Mouse (Mus musculus) forebrain, embryonic 16.5 days (tissue): ENCODE measurements around the gene A3galt2. TPM values are rescaled to one million over a fixed set of nuclear protein-coding genes. Genes with fewer than 3 reads are reported as not detected.

Experiments
- ATAC-seq: fragments of 200-750 bp; cut with Nextera tagmentation; 2 replicates; pipeline ENCODE4 v1.8.0; 2017; ENCODE audit warnings: mild to moderate bottlenecking, moderate library complexity
- H3K27ac ChIP-seq: fragments of 300-500 bp; sonication (generic); 2 replicates; pipeline ENCODE4 v1.5.1; 2014; ENCODE audit warnings: low read length, control low read depth
- H3K27me3 ChIP-seq: fragments of 300-500 bp; sonication (generic); replicated peaks from 2 replicates; pipeline ENCODE4 v1.6.1; 2014; ENCODE audit warnings: low read length; ENCODE audit not compliant: control insufficient read depth, insufficient read depth
- H3K36me3 ChIP-seq: fragments of 300-500 bp; sonication (generic); 2 replicates; pipeline ENCODE4 v1.6.1; 2014; ENCODE audit not compliant: control insufficient read depth, insufficient read depth
- H3K4me1 ChIP-seq: fragments of 300-500 bp; sonication (generic); replicated peaks from 2 replicates; pipeline ENCODE4 v1.6.1; 2014; ENCODE audit warnings: low read length; ENCODE audit not compliant: control insufficient read depth, insufficient read depth
- H3K4me2 ChIP-seq: fragments of 300-500 bp; sonication (generic); 2 replicates; pipeline ENCODE4 v1.6.1; 2014; ENCODE audit warnings: mild to moderate bottlenecking, low read length, control low read depth
- H3K4me3 ChIP-seq: fragments of 300-500 bp; sonication (generic); replicated peaks from 2 replicates; pipeline ENCODE4 v1.5.1; 2014; ENCODE audit warnings: mild to moderate bottlenecking, low read length, control low read depth
- H3K9ac ChIP-seq: fragments of 300-500 bp; sonication (generic); replicated peaks from 2 replicates; pipeline ENCODE4 v1.6.1; 2014; ENCODE audit warnings: low read depth, low read length, control low read depth
- H3K9me3 ChIP-seq: fragments of 300-500 bp; sonication (generic); 2 replicates; pipeline ENCODE4 v1.6.1; 2016; ENCODE audit warnings: low read length; ENCODE audit not compliant: control insufficient read depth
- WGBS: fragments of 180-500 bp; shearing (Covaris S2); extraction: QIAGEN DNeasy Blood & Tissue Kit; methylation state at CpG from one replicate; pipeline ENCODE4 v1.1.7; 2014; 5-methylcytosine and 5-hydroxymethylcytosine counted together
- polyA plus RNA-seq: library from polyadenylated mRNA; unstranded; fragments of >200 nt; fragmentation: Nextera tagmentation; extraction: Ambion mirVana; gene quantifications from 2 replicates; pipeline ENCODE4 v1.2.1, GENCODE M21; 2015

Gene A3galt2
- polyA plus RNA-seq, 1 experiment from 2014 or later, result 0.63 TPM

GRCm38 (mm10) chr4:128734217-128734616, 20.9 kb upstream of the A3galt2 start:
- whole genome bisulfite sequencing, result 4% methylated on average over 5 of the region's 5 CpGs
- H3K4me3 ChIP-seq, result no peak overlapping the region

DNA sequence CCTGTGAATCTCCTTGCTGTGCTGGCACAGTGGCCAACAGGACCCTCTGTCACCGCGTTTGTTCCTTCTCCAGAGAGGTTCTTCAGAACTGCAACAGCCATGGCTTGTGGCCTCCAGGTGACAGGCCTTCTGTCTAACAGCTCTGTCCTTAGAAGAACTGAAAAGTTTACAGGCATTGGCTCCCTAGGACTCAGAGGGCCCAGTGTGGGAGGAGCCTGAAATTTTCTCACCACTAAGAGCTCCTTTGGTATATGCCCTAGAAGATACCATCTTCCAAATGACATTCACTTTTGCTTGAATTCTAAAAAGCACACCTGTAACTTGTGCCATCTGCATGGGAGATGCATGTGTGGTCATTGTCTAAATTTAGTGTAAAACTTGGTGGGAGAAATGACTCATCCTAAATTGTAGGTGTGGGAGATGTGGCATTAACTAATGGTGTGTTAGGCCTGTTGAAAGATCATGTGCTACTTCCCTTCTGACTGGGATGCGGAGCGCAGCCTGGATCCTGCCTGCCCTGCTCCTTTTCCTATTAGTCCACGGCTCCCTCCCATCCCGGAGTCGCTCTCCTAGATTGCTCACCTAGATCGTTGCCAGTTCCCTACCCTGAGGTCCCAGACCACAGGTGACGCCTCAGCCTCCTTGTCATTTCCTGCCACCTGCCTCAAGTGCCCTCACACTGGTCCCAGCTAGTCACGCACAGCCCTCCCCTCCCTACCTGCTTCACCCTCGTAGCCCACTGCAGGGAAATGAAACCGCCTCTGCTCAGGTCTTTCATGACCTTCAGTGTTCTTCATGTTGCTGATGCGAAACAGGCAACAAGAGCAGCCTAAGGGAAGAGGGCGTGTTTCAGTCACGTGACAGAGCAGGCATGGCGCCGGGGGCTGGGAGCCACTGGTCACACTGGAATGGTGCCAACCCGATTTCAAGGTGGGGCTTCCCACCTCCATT, 20.2 kb upstream of the A3galt2 start:
- Histone ChIP-seq H3K27me3 (no peaks in the 10 kb centered on the region), H3K36me3 (no peaks in the 10 kb centered on the region), H3K27ac (peak overlapping the region; percentile 86), H3K4me1 (peaks cover 77% of the 10 kb centered on the region), H3K4me3 (no peak overlapping the region), H3K4me2 (peak overlapping the region; percentile 36), H3K9me3 (no peaks in the 10 kb centered on the region), H3K9ac (peak overlapping the region; percentile 3; the same call in 1 of the 2 replicates)
- 48% methylated on average over 18 of the region's 18 CpGs for WGBS
- ATAC-seq, result peak; percentile 4; the same call in 1 of the 2 replicates

More at GRCm38 (mm10) chr4:128734217-128734616, 20.9 kb upstream of the A3galt2 start:
- peak; percentile 74 for ATAC-seq
- H3K27me3 ChIP-seq, result no peaks in the 10 kb centered on the region
- no peaks in the 10 kb centered on the region for H3K36me3 ChIP-seq
- peak overlapping the region; percentile 34 for H3K9ac ChIP-seq
- no peaks in the 10 kb centered on the region for H3K9me3 ChIP-seq
- H3K4me2 ChIP-seq, result peak overlapping the region; percentile 36
- H3K4me1 ChIP-seq, result peaks cover 85% of the 10 kb centered on the region
- H3K27ac ChIP-seq, result peak overlapping the region; percentile 86

GRCm38 (mm10) chr4:128737137-128737589, 18.0 kb upstream of the A3galt2 start:
- Histone ChIP-seq H3K4me3 (no peak overlapping the region), H3K9ac (peak overlapping the region; percentile 30), H3K27ac (peak overlapping the region; percentile 64), H3K4me1 (peaks cover 61% of the 10 kb centered on the region), H3K27me3 (no peaks in the 10 kb centered on the region), H3K9me3 (no peaks in the 10 kb centered on the region), H3K36me3 (no peaks in the 10 kb centered on the region), H3K4me2 (peak overlapping the region; percentile 6; the same call in 1 of the 2 replicates)
- ATAC-seq, result peak; percentile 34; the same call in 1 of the 2 replicates
- 5% methylated on average over 6 of the region's 6 CpGs for WGBS

DNA sequence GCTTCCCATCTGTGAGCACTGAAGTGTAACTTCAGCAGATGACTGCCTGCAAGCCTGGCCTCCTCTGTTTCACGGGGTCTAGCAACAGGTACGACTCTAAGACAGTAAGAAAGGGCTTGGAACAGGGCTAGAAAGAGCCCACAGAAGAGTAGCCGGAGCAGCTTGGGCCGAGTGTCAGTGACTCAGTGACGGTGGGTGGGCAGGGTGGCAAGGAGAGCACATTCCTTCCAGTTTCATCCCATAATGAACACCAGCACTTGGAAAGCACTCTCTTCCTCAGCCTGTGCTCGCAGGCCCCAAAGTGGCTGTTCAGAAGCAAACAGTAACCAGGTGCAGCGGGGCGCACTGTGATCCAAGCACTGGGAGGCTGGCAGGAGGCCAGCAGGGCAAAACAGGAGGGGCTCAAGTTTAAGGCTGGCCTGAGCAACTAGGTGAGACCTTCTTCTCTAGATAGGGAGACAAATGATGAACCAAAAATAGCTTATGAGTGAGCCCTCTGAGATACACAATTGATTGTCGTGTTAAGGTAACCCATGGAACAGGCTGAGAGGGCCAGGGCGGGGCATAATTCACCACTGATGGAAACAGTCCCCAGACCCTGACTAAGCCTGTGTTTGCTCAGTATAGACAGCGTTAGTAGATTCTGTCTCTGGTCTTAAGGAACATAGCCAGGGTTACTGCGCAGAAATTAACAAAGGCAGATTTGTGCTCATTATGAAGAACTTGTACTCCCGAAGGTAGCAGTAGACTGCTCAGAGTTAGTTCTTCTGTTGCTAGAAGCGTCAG, 17.1 kb upstream of the A3galt2 start:
- no peak for ATAC-seq
- Histone ChIP-seq H3K36me3 (no peaks in the 10 kb centered on the region), H3K4me2 (0 out of 2 replicates have a peak overlapping the region, but pooled peaks have one; percentile 3), H3K27me3 (no peaks in the 10 kb centered on the region), H3K4me3 (no peak overlapping the region), H3K9ac (no peak overlapping the region), H3K4me1 (peaks cover 65% of the 10 kb centered on the region), H3K9me3 (no peaks in the 10 kb centered on the region), H3K27ac (peak overlapping the region; percentile 32)
- 27% methylated on average over 14 of the region's 14 CpGs for WGBS

GRCm38 (mm10) chr4:128740878-128741277, 14.3 kb upstream of the A3galt2 start:
- no peak for ATAC-seq
- 76% methylated on average over 1 of the region's 1 CpGs for WGBS

GRCm38 (mm10) chr4:128741906-128742305, 13.3 kb upstream of the A3galt2 start:
- WGBS, result 50% methylated on average over 5 of the region's 5 CpGs
- H3K4me2 ChIP-seq, result no peak overlapping the region
- H3K9me3 ChIP-seq, result no peaks in the 10 kb centered on the region
- H3K36me3 ChIP-seq, result peaks cover 29% of the 10 kb centered on the region
- H3K4me1 ChIP-seq, result peaks cover 27% of the 10 kb centered on the region
- no peak overlapping the region for H3K4me3 ChIP-seq
- H3K9ac ChIP-seq, result no peak overlapping the region
- no peak for ATAC-seq
- H3K27ac ChIP-seq, result no peak overlapping the region
- H3K27me3 ChIP-seq, result no peaks in the 10 kb centered on the region

More at GRCm38 (mm10) chr4:128740878-128741277, 14.3 kb upstream of the A3galt2 start:
- no peak overlapping the region for H3K4me3 ChIP-seq
- no peak overlapping the region for H3K9ac ChIP-seq
- peaks cover 20% of the 10 kb centered on the region for H3K36me3 ChIP-seq
- H3K9me3 ChIP-seq, result no peaks in the 10 kb centered on the region
- H3K27me3 ChIP-seq, result no peaks in the 10 kb centered on the region
- peaks cover 37% of the 10 kb centered on the region for H3K4me1 ChIP-seq
- no peak overlapping the region for H3K27ac ChIP-seq
- H3K4me2 ChIP-seq, result no peak overlapping the region

- H3K4me2 ChIP-seq, result no peak overlapping the region
- peaks cover 35% of the 10 kb centered on the region for H3K36me3 ChIP-seq
- ATAC-seq, result no peak
- H3K9me3 ChIP-seq, result no peaks in the 10 kb centered on the region
- WGBS, result 39% methylated on average over 10 of the region's 10 CpGs
- H3K4me1 ChIP-seq, result peaks cover 25% of the 10 kb centered on the region
- no peak overlapping the region for H3K9ac ChIP-seq
- no peak overlapping the region for H3K27ac ChIP-seq
- H3K4me3 ChIP-seq, result no peak overlapping the region
- no peaks in the 10 kb centered on the region for H3K27me3 ChIP-seq
Measured at GRCm38 (mm10) chr4:128742379-128742970, 12.7 kb upstream of the A3galt2 start.

GRCm38 (mm10) chr4:128743031-128743626, 12.0 kb upstream of the A3galt2 start:
- H3K27ac ChIP-seq, result no peak overlapping the region
- H3K27me3 ChIP-seq, result no peaks in the 10 kb centered on the region
- no peak for ATAC-seq
- peaks cover 22% of the 10 kb centered on the region for H3K4me1 ChIP-seq
- H3K9ac ChIP-seq, result no peak overlapping the region
- no peaks in the 10 kb centered on the region for H3K9me3 ChIP-seq
- H3K36me3 ChIP-seq, result peaks cover 40% of the 10 kb centered on the region
- no peak overlapping the region for H3K4me3 ChIP-seq
- no peak overlapping the region for H3K4me2 ChIP-seq
- 59% methylated on average over 12 of the region's 12 CpGs for WGBS
